Mouse (Mus musculus) kidney, embryonic 16.5 days (tissue): ENCODE results near the gene Pi4ka. TPM values are rescaled to one million over a fixed set of nuclear protein-coding genes. Genes with fewer than 3 reads are reported as not detected.

Experiments
- ATAC-seq: fragments of 200-750 bp; cut with Nextera tagmentation; 2 replicates; pipeline ENCODE4 v1.8.0; 2017; ENCODE audit warnings: moderate TSS enrichment; ENCODE audit not compliant: low FRiP score, low TSS enrichment
- H3K27ac ChIP-seq: fragments of 300-500 bp; sonication (generic); 2 replicates; pipeline ENCODE4 v1.5.1; 2014; ENCODE audit warnings: low read length
- H3K27me3 ChIP-seq: fragments of 300-500 bp; sonication (generic); 2 replicates; pipeline ENCODE4 v1.6.1; 2014; ENCODE audit warnings: low read length, control low read depth, mixed read lengths; ENCODE audit not compliant: insufficient read depth
- H3K36me3 ChIP-seq: fragments of 300-500 bp; sonication (generic); 2 replicates; pipeline ENCODE4 v1.6.1; 2014; ENCODE audit warnings: low read length, control low read depth, mixed read lengths; ENCODE audit not compliant: insufficient read depth
- H3K4me1 ChIP-seq: fragments of 300-500 bp; sonication (generic); 2 replicates; pipeline ENCODE4 v1.6.1; 2014; ENCODE audit warnings: low read length, control low read depth, mixed read lengths; ENCODE audit not compliant: insufficient read depth
- H3K4me2 ChIP-seq: fragments of 300-500 bp; sonication (generic); replicated peaks from 2 replicates; pipeline ENCODE4 v1.6.1; 2014; ENCODE audit warnings: low read depth, low read length
- H3K4me3 ChIP-seq: fragments of 300-500 bp; sonication (generic); 2 replicates; pipeline ENCODE4 v1.5.1; 2014; ENCODE audit warnings: mild to moderate bottlenecking, low read length
- H3K9ac ChIP-seq: fragments of 300-500 bp; sonication (generic); replicated peaks from 2 replicates; pipeline ENCODE4 v1.6.1; 2014; ENCODE audit warnings: low read length
- H3K9me3 ChIP-seq: fragments of 300-500 bp; sonication (generic); 2 replicates; pipeline ENCODE4 v1.6.1; 2016; ENCODE audit warnings: low read length, control low read depth
- WGBS: fragments of 180-500 bp; shearing (Covaris S2); extraction: QIAGEN DNeasy Blood & Tissue Kit; methylation state at CpG from one replicate; pipeline ENCODE4 v1.1.7; 2014; 5-methylcytosine and 5-hydroxymethylcytosine counted together
- polyA plus RNA-seq: library from polyadenylated mRNA; unstranded; fragments of >200 nt; fragmentation: Nextera tagmentation; extraction: Ambion mirVana; gene quantifications from 2 replicates; pipeline ENCODE4 v1.2.1, GENCODE M21; 2015

Pi4ka gene
- polyA plus RNA-seq, 1 experiment from 2014 or later: 39.1 TPM

DNA sequence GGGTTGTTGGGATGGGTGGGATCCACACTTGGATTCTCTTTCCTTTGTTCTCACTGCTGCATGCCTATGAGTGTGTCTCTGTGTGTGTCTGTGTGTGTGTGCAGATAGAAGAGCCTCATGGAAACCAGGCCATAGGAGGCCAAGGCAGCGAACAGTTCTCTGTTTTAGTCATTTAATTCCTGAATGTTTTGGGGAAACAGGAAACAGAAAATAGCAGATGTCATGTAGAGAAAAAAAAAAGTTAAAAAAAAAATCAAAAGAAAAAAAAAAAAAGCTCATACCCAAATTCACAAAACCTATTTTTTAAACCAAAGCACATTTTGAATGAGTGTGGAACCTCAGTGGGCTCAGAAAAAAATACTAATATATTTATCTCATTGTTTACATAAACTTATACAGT lies 144.8 kb downstream of the Pi4ka start:
- no peak overlapping the region for H3K4me2 ChIP-seq
- no peak overlapping the region for H3K4me3 ChIP-seq
- H3K9me3 ChIP-seq: no peaks in the 10 kb centered on the region
- no peak overlapping the region for H3K9ac ChIP-seq
- no peak overlapping the region for H3K27ac ChIP-seq
- no peaks in the 10 kb centered on the region for H3K27me3 ChIP-seq
- H3K36me3 ChIP-seq: peaks cover 24% of the 10 kb centered on the region
- no peak for ATAC-seq
- H3K4me1 ChIP-seq: no peaks in the 10 kb centered on the region
- 84% methylated on average over 1 of the region's 1 CpGs for WGBS

DNA sequence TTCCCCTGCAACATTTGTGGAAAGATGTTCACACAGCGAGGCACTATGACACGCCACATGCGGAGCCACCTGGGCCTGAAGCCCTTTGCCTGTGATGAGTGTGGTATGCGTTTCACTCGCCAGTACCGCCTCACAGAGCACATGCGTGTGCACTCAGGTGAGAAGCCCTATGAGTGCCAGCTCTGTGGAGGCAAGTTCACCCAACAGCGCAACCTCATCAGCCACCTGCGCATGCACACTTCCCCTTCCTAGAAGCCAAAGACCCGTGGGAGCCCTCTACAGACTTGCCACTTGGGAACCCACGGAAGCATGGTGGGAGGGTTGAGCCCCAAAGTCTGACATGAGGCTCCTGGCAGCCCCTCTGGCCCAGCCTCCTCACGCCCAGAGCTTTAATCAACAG lies 147.2 kb downstream of the Pi4ka start:
- no peak for ATAC-seq
- H3K36me3 ChIP-seq: peaks cover 27% of the 10 kb centered on the region

GRCm38 (mm10) chr16:17257359-17257821 lies 148.7 kb downstream of the Pi4ka start:
- 92% methylated on average over 9 of the region's 9 CpGs for WGBS

More for the DNA sequence above, 147.2 kb downstream of the Pi4ka start:
- 91% methylated on average over 12 of the region's 12 CpGs for WGBS
- Histone ChIP-seq H3K4me1 (peaks cover 4% of the 10 kb centered on the region; the same call in 1 of the 2 replicates), H3K4me3 (no peak overlapping the region), H3K27me3 (no peaks in the 10 kb centered on the region), H3K4me2 (no peak overlapping the region), H3K27ac (no peak overlapping the region), H3K9ac (no peak overlapping the region), H3K9me3 (no peaks in the 10 kb centered on the region)

DNA sequence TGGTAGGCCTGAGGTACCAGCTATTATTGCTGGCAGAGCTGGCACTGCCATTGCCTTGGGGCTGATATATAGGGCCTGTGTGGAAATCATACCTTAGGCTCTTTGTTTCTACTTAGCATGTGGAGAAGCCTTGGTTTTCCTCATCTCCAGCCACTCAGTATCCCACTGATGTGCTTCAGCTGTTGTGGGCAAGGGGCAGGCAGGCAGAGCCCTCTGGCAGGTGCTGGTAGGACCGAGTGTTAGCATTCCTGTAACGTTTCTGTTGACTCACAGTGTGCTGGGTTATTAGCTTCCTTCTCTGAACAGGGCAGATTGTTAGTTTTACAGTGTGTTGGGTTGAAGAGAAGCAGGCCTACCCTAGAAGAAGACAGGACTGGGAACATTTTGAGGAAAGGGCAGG lies 150.8 kb downstream of the Pi4ka start:
- H3K4me3 ChIP-seq: no peak overlapping the region
- ATAC-seq: no peak
- 77% methylated on average over 2 of the region's 2 CpGs for WGBS
- no peaks in the 10 kb centered on the region for H3K27me3 ChIP-seq
- peaks cover 34% of the 10 kb centered on the region for H3K4me1 ChIP-seq
- no peaks in the 10 kb centered on the region for H3K9me3 ChIP-seq
- no peak overlapping the region for H3K9ac ChIP-seq
- peaks cover 27% of the 10 kb centered on the region for H3K36me3 ChIP-seq
- no peak overlapping the region for H3K27ac ChIP-seq
- no peak overlapping the region for H3K4me2 ChIP-seq

More at GRCm38 (mm10) chr16:17257359-17257821, 148.7 kb downstream of the Pi4ka start:
- Histone ChIP-seq H3K9me3 (no peaks in the 10 kb centered on the region), H3K27me3 (no peaks in the 10 kb centered on the region), H3K27ac (no peak overlapping the region), H3K4me2 (no peak overlapping the region), H3K4me1 (peaks cover 18% of the 10 kb centered on the region), H3K9ac (no peak overlapping the region), H3K4me3 (no peak overlapping the region), H3K36me3 (peaks cover 27% of the 10 kb centered on the region)
- no peak for ATAC-seq

GRCm38 (mm10) chr16:17254005-17254597 lies 152.0 kb downstream of the Pi4ka start:
- no peak for ATAC-seq
- no peak overlapping the region for H3K4me2 ChIP-seq
- H3K27me3 ChIP-seq: no peaks in the 10 kb centered on the region
- H3K27ac ChIP-seq: no peak overlapping the region
- 39% methylated on average over 4 of the region's 4 CpGs for WGBS
- no peak overlapping the region for H3K9ac ChIP-seq
- H3K4me1 ChIP-seq: peaks cover 44% of the 10 kb centered on the region
- H3K36me3 ChIP-seq: peaks cover 24% of the 10 kb centered on the region
- H3K4me3 ChIP-seq: no peak overlapping the region
- H3K9me3 ChIP-seq: no peaks in the 10 kb centered on the region

GRCm38 (mm10) chr16:17252841-17253240 lies 153.3 kb downstream of the Pi4ka start:
- no peaks in the 10 kb centered on the region for H3K9me3 ChIP-seq
- H3K36me3 ChIP-seq: peaks cover 11% of the 10 kb centered on the region
- peaks cover 47% of the 10 kb centered on the region for H3K4me1 ChIP-seq
- ATAC-seq: no peak
- H3K4me3 ChIP-seq: no peak overlapping the region
- H3K4me2 ChIP-seq: no peak overlapping the region
- no peak overlapping the region; the same call in 1 of the 2 replicates for H3K27ac ChIP-seq
- no peaks in the 10 kb centered on the region for H3K27me3 ChIP-seq
- H3K9ac ChIP-seq: no peak overlapping the region
- 56% methylated on average over 7 of the region's 7 CpGs for WGBS

DNA sequence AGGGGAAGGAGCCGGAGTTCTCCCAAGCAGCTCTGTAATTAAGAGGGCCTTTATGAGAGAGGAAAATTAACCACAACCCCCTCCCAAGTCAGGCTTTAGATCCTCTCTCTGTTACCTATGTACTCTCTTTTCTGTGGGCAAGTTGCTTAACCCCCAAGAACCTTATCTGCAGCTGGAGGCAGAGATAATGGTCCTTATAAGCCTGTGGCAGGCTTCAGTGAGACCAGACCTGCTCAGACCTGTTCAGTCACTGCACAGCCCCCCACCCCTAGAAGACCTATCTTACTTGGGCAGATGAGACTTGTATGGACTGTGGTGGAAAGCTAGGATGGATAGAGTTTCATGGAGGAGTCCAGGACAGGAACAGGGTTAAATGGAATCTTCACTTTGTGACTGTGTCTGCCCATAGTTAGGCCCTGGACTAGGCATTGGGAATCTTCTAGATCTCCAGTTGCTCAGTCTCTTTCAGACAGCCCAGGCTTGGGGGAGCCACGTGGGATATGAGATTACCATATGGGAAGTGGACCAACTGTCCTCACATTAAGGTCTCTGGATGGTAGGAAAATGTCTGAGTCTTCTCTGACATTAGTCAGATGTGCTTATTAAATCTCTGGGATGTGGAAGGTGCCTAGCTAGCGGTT lies 153.9 kb downstream of the Pi4ka start:
- Histone ChIP-seq H3K36me3 (peaks cover 5% of the 10 kb centered on the region), H3K4me3 (no peak overlapping the region), H3K9me3 (no peaks in the 10 kb centered on the region), H3K27me3 (no peaks in the 10 kb centered on the region), H3K9ac (no peak overlapping the region), H3K4me2 (no peak overlapping the region), H3K4me1 (peaks cover 47% of the 10 kb centered on the region), H3K27ac (peak overlapping the region; percentile 26)
- ATAC-seq: no peak
- WGBS: 72% methylated on average over 3 of the region's 3 CpGs

DNA sequence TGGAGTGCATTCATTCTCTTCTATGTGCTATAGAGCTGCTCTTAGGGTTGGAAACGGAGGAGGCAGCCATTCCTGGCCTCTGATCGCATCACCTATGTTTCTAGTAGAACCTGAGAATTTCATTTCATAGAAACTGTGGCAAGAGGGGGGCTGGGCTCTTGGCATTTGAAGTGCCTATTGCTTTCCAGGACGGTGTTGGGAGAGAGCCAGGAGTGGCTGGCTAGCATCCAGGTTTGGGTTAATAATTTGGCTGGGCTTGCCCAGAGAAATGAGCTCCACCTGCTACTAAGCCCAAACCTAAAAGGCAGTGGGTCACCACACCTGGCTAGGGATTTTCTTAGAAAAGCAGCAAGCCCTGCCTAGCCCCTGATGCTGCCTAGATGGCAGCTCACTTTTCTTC lies 154.6 kb downstream of the Pi4ka start:
- H3K36me3 ChIP-seq: 0 out of 2 replicates have a peak, but pooled peaks cover 3% of the 10 kb centered on the region
- H3K27ac ChIP-seq: peak overlapping the region; percentile 55
- no peak overlapping the region for H3K9ac ChIP-seq
- no peak overlapping the region for H3K4me3 ChIP-seq
- WGBS: 53% methylated on average over 3 of the region's 3 CpGs
- peaks cover 47% of the 10 kb centered on the region for H3K4me1 ChIP-seq
- no peaks in the 10 kb centered on the region for H3K9me3 ChIP-seq
- peak; percentile 33; the same call in 1 of the 2 replicates for ATAC-seq
- H3K4me2 ChIP-seq: no peak overlapping the region
- H3K27me3 ChIP-seq: no peaks in the 10 kb centered on the region

DNA sequence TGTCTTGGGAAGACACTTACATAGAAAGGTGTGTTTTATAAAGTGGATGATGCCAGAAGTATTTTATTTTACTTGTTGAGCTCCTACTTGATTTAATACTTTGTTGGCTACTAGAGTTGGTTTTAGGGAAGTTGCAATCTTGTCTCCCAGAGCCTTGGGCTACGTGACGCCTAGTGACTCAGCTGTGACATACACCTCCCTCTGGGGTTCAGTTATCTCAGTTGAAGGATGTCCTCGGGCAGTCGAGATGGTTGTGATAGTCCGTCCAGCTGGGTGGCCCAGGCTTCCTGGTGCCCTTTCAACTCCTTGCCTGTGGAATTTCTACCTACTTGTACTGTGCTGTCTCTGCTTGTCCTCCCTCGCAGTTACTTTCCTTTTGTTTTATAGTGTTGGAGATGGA lies 157.0 kb downstream of the Pi4ka start:
- H3K4me2 ChIP-seq: no peak overlapping the region
- H3K27ac ChIP-seq: peak overlapping the region; percentile 4; the same call in 1 of the 2 replicates
- no peak overlapping the region for H3K4me3 ChIP-seq
- no peaks in the 10 kb centered on the region for H3K36me3 ChIP-seq
- H3K9ac ChIP-seq: no peak overlapping the region
- WGBS: 34% methylated on average over 6 of the region's 6 CpGs
- no peaks in the 10 kb centered on the region for H3K9me3 ChIP-seq
- H3K4me1 ChIP-seq: peaks cover 45% of the 10 kb centered on the region
- no peaks in the 10 kb centered on the region for H3K27me3 ChIP-seq
- ATAC-seq: 0 out of 2 replicates have a peak, but pooled peaks have one; percentile 17

DNA sequence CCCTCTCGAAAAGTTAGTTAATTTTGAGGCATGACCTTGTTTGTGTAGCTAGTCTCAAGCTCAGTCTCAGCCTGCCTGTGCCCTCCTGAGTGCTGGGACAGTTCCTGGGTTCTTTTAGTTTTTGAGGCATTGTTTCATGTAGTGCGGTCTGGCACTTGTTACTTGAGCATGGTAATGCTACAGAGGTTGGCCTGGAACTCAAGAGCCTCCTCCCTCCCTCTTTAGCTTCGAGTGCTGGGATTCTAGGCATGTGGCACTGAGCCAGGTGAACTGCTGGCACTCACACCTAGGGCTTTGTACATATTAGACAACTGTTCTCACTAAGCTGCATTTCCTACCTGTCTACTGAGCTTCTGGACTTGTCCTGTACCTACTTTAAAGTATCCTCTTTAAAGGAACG lies 158.4 kb downstream of the Pi4ka start:
- Histone ChIP-seq H3K27me3 (no peaks in the 10 kb centered on the region), H3K9me3 (no peaks in the 10 kb centered on the region), H3K4me2 (no peak overlapping the region), H3K4me1 (peaks cover 40% of the 10 kb centered on the region), H3K9ac (no peak overlapping the region), H3K36me3 (no peaks in the 10 kb centered on the region), H3K4me3 (no peak overlapping the region), H3K27ac (no peak overlapping the region)
- ATAC-seq: no peak
- 72% methylated on average over 4 of the region's 4 CpGs for WGBS
